Mouse (Mus musculus) retina, adult 2 months (tissue): Measurements from ENCODE around the gene Gmfg.

Experiments
- DNase-seq: peaks from one replicate; pipeline ENCODE4 v3.0.0-alpha.2; 2012; ENCODE audit warnings: low read depth, low spot score

Gmfg gene

DNA sequence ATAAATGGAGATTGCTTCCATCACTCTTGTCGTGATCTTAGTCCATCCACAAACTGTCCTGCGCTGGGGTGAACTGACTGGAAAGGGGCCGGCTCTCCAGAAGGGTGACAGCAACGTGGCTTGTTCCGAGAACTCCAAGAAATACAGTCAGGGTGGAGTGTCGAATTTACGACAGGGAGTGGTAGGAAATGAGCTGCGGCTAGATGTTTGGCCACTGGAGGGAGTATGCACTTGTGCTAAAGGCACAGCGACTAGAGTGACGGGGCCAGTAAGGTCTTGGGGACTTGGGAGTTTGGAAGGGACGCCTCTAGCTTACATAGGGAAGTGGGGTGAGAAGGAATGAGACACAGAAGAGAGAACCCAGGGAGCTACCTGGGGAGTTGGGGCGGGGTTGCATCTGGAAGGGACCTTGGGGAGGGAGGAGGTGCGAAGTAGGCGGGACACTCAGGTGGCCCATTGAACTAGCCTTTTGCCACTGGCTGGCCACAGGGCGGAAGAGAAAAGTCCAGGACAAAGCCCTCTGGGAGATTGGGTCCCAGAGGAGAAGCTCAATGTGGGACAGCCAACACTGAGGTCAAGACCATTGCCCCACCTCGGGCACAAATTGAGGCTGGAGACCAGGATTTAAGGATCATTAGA lies at the start of gene Gmfg:
Gene Gmfg (plus strand): TSS at position 516 of the 639 bp plus-strand sequence.
- peak; percentile 45 for DNase-seq

DNA sequence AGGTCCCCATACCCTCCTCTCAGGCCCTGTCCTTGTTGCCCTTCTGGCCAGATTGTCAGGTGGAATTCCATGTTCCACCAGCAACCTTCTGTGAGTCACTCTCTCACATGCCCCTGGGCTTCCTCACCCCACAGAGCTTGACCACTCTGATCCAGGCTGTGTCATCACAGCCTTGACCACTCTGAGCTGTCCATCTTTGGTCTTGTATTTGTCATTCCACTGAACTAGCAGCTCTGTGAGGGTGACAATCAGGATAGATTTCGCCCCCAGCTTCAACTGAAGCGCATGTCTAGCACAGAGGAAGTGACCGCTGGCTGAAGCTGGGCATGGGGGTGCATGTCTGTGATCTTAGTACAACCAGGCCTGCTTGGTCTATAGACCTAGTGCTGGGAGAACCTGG lies 46.9 kb upstream of the Gmfg start:
- DNase-seq = no peak

DNA sequence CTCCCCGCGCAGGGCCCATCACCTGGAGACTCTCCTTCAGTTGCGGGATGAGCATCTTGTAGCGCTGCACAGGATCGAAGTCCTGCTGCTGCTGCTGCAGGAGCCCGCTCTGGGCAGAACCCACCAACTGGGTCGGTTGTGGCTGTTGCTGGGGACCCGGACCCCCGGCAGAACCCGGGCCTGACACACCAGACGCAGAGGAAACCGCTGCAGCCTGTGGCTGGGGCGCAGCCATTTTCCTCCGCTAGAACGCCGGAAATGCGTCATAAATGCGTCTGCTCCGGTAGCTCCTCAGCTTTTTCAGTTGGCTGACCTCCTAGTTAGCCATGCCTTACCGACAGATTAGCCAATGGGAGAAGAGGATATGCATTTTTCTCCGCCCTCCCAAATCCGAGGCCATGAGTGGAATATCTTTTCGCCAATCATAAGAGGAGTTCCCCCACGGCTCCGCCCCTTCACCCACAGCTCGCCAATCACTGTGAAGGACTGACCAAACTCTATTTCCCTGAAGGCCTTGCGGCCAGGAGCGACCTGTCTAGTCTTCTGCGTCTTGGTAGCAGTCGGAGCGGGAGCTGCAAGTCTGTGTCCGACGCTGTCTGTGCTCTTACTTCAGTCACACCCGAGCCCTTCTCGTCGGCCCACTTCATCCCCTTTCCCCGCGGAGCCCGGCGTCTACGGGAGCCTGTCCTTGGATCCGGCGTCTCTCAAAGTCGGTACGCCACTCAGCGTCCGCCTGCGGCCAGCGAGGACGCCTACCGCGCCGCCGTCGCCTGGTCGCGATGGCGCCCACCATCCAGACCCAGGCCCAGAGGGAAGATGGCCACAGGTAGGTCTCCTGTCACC lies 44.6 kb upstream of the Gmfg start, which contains the start of the genes Med29 and Paf1:
Gene Med29 (minus strand): TSS at position 280 of the 843 bp plus-strand sequence.
Gene Paf1 (plus strand): TSS at position 523 of the 843 bp plus-strand sequence.
- peak; percentile 98 for DNase-seq

DNA sequence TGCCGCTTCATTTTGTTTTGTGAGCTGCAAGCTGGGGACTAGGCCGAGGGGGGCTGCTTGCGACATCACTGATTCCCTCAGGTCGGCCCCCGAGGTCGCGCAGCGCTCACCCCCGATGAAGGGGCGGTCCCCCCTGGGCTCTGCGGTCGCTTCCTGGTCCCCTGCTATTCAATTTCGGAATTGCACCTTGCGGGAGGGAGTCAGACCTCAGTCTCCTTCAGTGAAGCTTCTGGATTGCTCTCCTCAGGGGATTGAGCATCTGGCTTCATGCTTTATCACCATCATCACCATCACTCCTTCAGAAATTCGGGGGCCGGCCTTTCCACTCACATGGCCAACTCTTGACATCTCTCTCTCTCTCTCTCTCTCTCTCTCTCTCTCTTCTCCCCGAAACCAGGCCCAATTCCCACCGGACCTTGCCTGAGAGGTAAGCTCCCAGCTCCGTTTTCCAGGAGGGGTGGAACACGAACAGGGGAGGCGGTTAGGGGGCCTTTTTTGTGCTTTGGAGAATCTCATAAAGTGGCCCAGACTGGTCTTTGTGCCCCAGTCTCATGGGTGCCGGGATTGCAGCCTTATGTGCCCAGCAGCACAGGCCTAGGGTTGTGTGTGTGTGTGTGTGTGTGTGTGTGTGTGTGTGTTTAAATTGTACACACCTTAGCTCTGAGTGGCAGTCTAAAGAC lies 43.8 kb upstream of the Gmfg start:
- no peak for DNase-seq

DNA sequence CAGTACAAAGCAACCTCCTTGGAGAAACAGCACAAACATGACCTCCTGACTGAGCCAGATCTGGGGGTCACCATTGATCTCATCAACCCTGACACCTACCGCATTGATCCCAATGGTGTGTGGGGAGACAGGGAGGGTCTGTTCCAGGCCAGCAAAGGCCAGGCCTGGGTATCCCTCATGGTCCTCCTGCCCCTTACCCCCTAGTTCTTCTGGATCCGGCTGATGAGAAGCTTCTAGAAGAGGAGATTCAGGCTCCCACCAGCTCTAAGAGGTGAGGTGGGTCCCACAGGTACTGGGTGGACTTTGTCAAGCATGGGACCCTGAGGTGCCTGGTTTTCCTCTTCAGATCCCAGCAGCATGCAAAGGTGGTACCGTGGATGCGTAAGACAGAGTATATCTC lies 41.8 kb upstream of the Gmfg start:
- no peak for DNase-seq

DNA sequence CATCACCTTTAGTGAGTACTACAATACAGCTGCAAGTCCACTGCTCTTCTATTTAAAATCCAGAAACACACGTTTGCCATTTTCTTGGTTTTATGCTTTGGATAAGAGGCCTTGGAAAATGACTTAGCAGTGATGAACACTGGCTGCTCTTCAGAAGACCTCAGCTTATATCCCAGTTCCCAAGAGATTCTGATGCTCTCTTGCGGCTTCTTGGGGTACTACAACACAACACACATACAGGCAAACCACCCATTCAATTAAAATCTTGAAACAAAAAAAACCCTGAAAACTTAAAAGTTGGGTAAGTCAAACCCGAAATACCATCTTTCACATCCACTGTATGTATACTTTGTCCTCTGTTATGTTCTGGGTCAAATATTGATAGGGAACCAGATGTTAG lies 39.2 kb upstream of the Gmfg start:
- no peak for DNase-seq

DNA sequence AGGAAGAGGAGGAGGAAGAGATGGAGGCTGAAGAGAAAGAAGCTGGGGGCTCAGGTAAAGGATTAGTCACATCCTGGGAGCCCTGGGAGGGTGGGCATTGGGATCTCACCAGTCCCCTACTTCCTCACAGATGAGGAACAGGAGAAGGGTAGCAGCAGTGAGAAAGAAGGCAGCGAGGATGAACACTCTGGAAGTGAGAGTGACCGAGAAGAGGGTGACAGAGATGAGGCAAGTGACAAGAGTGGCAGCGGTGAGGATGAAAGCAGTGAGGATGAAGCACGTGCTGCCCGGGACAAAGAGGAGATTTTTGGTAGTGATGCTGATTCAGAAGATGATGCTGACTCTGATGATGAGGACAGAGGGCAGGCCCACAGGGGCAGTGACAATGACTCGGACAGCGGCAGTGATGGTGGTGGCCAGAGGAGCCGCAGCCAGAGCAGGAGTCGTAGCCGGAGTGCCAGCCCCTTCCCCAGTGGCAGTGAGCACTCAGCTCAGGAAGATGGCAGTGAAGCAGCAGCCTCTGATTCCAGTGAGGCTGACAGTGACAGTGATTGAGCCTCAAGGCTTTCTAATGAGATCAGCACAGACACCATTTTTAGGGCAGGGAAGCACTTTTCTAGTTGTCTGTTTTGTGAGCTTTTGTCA lies 38.4 kb upstream of the Gmfg start:
- DNase-seq = no peak

DNA sequence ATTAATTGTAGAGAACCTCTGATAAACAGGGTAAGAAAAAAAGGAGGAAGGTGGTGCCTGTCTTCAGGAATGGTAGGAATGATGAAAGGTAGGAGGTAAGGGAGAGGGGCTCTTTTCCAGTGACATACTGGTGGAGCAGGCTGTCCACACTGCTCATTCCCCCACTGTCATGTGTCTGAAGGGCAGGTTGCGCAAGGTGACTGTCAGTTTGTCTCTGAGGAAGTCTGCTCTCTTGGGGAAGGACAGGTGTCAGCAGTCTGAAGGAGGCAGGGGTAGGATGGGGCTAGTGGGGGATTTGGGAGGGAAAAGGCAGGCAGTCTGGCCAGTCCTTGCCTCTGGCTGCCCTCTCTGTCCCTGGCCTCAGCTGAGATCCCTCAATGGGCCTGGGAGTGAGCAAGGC lies 36.2 kb upstream of the Gmfg start:
- DNase-seq = no peak

DNA sequence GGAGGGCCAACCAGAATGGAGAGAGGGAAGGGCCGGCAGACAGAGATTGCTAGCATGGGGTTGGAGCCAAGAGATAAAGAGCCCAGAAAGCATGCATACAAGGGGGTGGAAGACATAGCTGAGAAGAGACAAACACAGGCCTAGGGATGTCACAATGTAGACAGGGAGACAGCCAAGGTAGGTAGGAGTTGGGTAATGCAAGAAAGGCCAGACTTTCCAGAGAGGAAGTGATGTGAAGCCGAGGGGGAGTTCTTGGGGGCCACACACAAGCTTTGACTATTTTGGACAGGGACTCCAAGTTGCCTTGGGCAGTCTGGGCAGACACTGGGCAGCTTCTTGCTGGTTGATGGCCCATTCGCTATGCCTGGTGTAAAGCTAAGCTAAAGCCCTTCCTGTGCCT lies 35.3 kb upstream of the Gmfg start:
- DNase-seq = no peak

DNA sequence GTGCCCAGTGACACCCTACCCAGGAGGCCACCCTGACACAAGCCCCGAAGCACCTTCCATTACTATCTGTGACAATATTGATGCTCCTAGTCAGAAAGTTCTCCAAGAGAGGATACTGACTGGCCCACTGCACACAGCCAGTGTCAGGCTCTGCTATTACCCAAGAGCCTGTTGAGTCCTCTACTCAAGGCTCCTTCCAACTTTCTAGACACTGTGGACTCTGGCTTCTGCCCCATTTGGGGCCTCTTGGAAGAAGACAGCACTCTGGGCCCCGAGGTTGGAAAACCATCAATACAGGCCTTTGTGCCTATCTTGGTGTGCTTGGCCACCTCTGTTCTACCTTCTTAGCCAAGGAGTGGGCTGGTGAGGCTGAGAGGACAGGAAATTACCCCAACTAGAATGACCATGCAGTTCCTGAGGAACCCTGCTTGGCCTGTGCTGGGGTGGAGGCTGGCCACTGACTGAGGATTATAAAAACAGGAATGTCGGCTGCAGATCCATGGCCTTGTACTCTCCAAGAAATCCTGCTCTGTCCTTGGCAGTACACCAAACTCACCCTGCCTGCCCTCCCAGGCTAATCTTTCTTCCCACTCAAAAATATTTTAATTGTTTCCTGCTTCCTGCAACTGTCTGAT lies 26.3 kb upstream of the Gmfg start:
- DNase-seq = no peak

DNA sequence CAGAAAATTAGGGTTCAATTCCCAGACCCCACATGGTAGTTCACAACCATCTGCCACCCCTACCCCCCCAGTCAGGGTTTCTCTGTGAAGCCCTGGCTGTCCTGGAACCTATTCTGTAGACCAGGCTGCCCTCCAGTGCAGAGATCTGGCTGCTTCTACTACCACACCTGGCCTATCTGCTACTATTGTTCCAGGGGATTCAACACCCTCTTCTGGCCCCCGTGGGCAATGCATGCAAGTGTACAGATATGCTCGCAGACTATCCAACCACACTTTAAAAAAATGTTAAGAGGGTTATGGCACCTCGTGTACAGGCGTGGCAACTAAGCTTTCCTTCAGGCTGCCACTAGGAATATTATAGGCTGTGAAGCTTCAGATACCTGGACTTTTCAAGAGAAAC lies 24.4 kb upstream of the Gmfg start:
- DNase-seq = no peak

DNA sequence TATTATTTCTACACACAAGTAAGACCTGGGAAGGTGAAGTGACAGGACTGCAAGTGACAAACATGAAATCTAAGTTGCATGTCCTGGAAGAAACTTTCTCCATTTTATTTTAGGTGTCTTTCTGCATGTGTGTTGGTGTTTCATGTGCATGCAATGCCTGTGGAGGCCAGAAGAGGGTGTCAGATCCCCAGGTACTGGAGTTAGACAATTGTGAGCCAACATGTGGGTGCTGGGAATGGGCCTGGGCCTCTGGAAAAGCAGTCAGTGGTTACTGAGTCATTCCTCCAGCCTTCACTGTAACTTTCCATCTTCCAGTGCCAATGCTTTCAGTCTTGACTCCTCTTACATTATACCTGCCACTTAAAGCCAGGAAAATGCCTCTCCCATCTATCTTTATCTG lies 19.9 kb upstream of the Gmfg start:
- no peak for DNase-seq

DNA sequence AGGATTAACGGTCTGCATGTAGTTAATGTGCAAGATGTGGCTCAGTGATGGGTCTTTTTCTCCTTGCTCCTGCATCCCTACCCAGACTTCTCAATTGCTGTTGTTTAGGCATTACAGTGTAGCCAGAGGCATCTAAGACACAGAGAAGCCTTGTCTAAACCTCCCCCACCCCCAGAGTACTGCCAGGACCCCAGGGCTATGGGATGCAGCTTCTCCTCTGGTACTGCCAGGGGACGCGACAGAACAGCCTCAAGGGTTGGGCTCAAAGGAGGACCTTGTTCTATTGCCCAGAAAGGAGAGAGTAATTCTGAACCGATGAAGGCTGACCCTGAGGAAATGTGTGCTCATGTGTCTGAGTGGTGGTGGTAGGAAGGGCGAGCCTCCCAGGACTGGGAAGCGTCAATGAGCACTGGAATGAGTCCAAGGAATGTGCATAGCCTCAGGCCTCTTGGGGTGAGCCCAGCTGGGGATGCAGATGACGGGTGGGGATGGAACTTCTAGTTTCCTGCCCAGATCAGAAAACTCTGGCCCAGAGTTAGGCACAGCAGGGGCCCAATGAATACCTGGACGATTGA lies 19.1 kb upstream of the Gmfg start:
- DNase-seq = no peak

DNA sequence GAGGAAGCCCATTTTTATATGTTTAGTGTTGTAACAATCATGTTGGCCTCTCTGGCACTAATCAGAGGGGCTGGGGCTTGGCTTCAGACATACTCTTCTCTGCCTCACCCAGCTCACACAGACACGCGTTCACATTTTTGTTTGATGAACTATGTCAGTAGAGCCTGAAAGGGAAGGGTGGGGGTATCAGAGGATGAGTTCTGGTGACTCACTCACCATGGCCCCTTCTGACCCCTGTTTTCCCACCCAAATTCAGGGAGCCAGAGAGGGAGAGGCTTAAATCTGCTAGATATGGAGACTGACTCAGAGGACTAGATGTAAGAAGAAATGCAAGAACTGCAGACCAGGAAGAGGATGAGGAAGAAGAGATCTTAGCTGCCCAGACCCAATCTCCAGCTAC lies 17.8 kb upstream of the Gmfg start:
- no peak for DNase-seq

DNA sequence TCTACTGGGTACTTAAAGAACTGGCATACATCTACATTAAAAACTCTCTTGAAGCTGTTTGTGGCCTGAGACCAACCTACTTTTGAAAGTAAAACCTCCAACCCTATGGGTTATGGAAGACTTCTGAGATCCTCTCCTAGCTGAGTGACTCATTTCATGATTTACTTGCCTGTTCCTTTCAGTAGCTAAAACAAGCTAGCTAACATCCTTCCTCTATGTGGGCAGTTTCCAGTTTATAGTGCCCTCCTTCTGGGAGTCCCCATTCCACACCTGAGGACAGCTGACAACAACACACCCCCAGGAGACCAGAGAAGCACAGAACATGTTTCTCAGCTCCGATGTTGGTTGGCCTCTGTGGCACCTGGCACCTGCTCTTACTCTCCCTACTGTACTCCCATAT lies 14.2 kb upstream of the Gmfg start:
- no peak for DNase-seq

DNA sequence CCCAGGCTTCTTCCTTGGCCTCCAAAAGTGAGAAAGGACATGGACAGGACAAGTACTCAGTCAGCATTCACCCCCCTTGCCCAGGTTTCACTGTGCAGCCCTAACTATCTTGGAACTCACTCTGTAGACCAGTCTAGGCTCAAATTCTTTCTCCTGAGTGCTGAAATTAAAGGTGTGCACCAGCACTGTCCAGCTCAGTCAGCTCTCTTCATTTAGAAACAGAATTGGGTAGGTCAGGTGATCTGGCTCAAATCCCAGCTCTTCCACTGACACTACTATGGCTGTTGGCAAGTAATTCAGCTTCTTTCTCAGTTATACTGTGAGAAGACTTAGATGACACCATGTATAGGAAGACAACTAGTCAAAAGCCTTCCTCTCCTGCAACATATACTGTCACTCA lies 9.5 kb upstream of the Gmfg start:
- no peak for DNase-seq

DNA sequence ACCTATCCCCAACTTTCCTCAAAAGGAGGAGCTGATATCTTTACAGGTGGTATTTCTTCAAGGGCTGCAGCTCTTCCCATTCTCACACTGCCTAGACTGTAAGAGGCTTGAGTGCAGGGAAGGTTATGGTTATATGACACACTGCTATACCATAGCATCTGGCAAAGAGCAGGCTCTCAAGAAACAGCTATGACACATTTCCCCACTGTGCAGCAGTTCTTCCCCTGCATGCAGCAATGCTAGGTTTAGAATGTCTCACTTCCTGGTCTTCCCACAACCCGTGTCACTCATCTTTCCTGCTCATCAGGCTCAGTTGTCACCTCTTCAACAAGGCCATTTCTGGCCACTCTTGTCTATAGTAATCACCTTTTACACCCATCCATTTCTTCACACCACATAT lies 6.7 kb upstream of the Gmfg start:
- no peak for DNase-seq

DNA sequence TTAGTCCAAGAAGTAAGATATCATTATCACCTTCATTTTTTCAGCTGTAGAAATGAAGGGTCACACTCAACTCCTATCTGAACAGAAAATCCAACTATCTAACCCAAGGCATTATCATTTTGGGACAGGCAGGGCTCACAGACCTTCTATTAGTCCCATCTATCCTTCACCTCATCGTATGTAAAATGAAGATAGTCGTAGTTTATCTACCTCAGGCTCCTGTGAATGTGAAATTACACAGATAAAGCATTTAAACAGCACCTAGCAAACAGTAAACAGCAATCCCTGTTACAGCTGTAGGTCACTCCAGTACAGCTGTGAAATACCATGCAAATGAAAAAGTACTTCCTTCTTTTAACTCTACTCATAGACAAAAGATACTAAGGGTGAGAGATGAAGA lies 5.0 kb upstream of the Gmfg start:
- DNase-seq = no peak

DNA sequence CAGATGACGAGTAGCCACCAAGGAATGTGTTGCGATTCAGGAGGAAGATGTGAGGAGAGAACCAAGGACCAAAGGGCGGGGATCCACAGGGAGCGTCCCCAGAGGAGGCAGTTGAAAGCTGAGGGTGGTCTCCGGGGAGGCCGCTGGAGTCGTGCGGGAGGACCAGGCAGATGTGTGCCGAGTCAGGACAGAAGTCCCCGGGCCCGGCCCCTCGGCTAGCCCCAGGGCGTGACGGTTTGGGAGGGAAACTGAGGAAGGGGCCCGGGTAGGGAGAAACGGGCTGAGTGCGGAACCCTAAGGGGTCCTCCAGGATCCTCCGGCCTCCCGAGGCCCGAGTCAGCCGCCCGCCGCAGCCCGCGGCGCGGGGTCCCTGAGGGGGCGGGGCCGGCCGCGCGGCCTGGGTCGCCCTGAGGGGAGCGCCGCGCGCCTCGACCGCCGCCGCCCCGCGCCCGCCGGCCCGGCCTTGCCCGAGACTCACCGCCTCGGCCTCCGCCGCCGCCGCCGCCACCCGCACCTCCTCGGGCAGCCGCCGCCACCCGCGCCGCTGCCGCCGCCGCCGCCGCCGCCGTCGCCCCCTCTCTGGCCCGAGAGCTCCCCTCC lies 1.5 kb upstream of the Gmfg start:
- DNase-seq = no peak

DNA sequence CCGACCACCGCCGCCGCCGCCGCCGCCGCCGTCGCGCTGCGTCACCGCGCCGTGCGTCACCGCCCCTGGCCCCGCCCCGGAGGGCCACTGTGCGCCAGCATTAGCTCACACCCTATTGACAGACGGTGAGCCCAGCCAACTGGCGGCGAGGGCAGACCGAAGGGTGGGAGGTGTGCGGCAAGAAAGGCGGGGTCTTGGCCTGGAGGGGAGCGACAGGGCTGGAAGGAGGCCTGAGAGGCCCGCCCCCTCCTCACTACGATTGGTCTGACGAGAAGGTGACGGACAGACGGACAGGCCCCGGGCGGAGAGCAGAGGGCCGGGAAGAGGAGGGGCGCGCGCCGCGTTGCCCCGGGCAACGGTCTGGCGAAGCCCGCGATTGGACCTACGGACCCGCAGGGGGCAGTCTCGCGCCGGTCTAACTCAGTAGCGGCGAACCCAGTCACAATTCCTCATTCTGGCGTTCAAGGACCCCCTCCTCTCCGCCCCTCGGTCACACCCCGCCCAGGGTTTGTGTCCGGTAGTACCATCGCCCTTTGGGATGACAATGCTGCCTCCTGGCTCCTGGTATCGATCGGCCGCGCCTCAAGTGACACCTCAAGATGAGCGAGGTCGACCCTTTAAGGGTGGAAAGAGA lies 859 bp upstream of the Gmfg start:
- DNase-seq = peak; percentile 99
